Mouse (Mus musculus) limb, embryonic 10.5 days (tissue): ENCODE data around the gene Sox13. TPM values are rescaled to one million over a fixed set of nuclear protein-coding genes. Genes with fewer than 3 reads are reported as not detected.

Experiments
- DNase-seq: peaks from one replicate; pipeline ENCODE4 v3.0.0-alpha.2; 2017; ENCODE audit warnings: low spot score
- H3K27ac ChIP-seq: fragments of 300-500 bp; sonication (generic); 2 replicates; pipeline ENCODE4 v1.5.1; 2016; ENCODE audit warnings: mild to moderate bottlenecking
- H3K27me3 ChIP-seq: fragments of 300-500 bp; sonication (generic); 2 replicates; pipeline ENCODE4 v1.6.1; 2016; ENCODE audit warnings: low read depth, mild to moderate bottlenecking; ENCODE audit not compliant: poor library complexity, severe bottlenecking
- H3K36me3 ChIP-seq: fragments of 300-500 bp; sonication (generic); 2 replicates; pipeline ENCODE4 v1.6.1; 2016; ENCODE audit warnings: mild to moderate bottlenecking, moderate library complexity
- H3K4me1 ChIP-seq: fragments of 300-500 bp; sonication (generic); 2 replicates; pipeline ENCODE4 v1.6.1; 2016
- H3K4me3 ChIP-seq: fragments of 300-500 bp; sonication (generic); 2 replicates; pipeline ENCODE4 v1.5.1; 2016; ENCODE audit warnings: mild to moderate bottlenecking, moderate library complexity
- H3K9me3 ChIP-seq: fragments of 300-500 bp; sonication (generic); replicated peaks from 2 replicates; pipeline ENCODE4 v1.6.1; 2016; ENCODE audit warnings: mild to moderate bottlenecking
- WGBS: fragments of 180-500 bp; shearing (Covaris S2); methylation state at CpG from one replicate; pipeline ENCODE4 v1.1.7; 2016; 5-methylcytosine and 5-hydroxymethylcytosine counted together
- polyA plus RNA-seq: library from polyadenylated mRNA; unstranded; fragments of >200 nt; fragmentation: Nextera tagmentation; extraction: Ambion mirVana; gene quantifications from 2 replicates; pipeline ENCODE4 v1.2.1, GENCODE M21; 2016

Sox13 gene
- polyA plus RNA-seq, 1 experiment from 2014 or later: 10.3 TPM

DNA sequence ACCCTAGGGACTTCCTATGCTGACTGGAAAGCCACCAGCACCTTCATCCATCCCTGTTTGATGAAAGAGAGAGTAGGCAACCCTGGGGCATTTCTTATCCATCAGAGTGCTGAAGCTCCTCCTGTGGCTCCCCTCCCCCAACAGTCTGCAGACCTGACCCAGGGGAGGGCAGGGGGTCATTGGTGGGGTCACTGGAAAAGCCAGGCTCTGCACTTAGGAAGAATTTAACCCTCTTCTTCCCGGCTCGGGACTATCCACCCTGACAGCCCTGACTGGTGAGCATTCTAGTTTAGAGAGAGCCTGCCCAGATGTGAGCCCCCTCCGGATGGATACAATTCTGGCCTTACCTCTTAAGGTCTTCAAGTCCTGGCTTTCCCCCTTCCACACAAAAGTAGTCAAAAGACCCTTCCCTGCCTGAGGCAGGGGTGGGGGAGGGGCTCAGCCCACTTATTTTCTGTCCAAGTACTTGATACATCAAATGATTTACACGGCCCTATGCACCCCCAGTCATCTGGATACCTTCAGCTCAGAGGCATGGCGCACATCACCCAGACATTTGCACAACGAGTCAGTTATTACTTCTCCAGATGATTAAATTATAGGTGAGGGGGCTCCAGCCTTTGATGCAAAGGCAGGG lies 15.2 kb downstream of the Sox13 start:
- DNase-seq: peak; percentile 68
- H3K4me1 ChIP-seq: peaks cover 74% of the 10 kb centered on the region
- peak overlapping the region; percentile 83 for H3K27ac ChIP-seq
- H3K36me3 ChIP-seq: peaks cover 4% of the 10 kb centered on the region; the same call in 1 of the 2 replicates
- H3K27me3 ChIP-seq: no peaks in the 10 kb centered on the region
- 3% methylated on average over 6 of the region's 6 CpGs for WGBS
- H3K9me3 ChIP-seq: no peaks in the 10 kb centered on the region
- peak overlapping the region; percentile 33 for H3K4me3 ChIP-seq

DNA sequence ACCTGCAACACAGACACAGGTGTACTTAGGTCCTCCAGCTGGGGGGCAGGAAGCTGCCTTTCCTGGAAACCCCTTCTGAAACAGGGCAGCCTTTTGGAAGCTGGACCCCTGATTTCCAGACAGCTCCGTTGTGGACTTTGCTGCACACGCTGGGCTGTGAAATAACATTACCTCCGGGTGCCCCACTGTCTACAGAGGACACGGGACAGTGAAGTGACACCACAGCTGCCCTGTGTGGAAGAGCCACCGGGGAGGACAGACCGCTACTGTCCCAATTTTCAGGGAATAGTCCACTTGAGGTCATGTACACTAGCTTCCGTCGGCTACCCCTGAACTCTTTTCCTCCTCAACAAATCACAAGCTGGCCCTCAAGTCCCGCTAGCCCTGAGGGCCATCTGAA lies 15.9 kb downstream of the Sox13 start:
- Histone ChIP-seq H3K4me1 (peaks cover 67% of the 10 kb centered on the region), H3K9me3 (no peaks in the 10 kb centered on the region), H3K36me3 (peaks cover 4% of the 10 kb centered on the region; the same call in 1 of the 2 replicates), H3K27ac (peak overlapping the region; percentile 83), H3K27me3 (no peaks in the 10 kb centered on the region), H3K4me3 (peak overlapping the region; percentile 33; the same call in 1 of the 2 replicates)
- no peak for DNase-seq
- whole genome bisulfite sequencing: 21% methylated on average over 9 of the region's 9 CpGs

DNA sequence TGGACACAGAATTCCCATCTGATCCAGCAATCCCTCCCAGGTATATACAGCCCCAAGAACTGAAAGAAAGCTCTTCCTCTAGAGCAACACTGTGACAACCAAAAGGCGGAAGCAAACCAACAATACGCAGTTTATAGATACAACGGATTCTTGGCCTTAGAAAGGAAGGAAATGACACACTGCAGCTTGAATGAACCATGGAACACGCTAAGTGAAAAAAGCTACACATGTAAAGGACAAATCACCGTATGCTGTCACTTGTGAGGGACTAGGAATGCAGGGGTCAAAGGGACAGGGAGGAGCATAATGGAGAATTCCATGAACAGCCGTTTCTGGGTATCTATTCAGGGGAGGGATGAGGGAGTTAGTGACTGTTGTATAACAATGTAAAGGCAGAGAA lies 16.7 kb downstream of the Sox13 start:
- H3K27ac ChIP-seq: peak overlapping the region; percentile 83
- DNase-seq: no peak

DNA sequence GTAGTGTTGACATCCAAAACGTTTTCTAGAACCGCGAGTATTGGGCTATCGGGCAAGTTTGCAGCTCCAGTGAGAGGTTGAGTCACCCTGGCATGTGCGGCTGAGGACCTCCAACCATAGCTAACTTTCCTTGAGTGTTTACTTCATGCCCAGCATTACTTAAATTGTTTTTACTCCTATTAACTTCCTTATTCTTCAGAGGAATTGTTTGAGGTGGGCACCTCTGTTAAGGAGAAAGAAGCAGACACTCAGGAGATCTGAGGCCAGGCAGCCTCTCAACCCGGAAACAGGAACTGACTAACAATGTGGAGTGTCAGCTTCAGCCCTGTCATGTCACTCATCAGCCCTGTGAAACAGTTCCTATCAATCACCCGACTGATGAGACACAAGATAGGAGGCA lies 17.6 kb downstream of the Sox13 start:
- 82% methylated on average over 7 of the region's 7 CpGs for WGBS
- Histone ChIP-seq H3K4me1 (peaks cover 50% of the 10 kb centered on the region), H3K27ac (peak overlapping the region; percentile 44; the same call in 1 of the 2 replicates)

More for the DNA sequence above, 16.7 kb downstream of the Sox13 start:
- no peak overlapping the region for H3K4me3 ChIP-seq
- 57% methylated on average over 6 of the region's 6 CpGs for WGBS
- H3K4me1 ChIP-seq: peaks cover 58% of the 10 kb centered on the region
- no peaks in the 10 kb centered on the region for H3K27me3 ChIP-seq
- H3K9me3 ChIP-seq: no peaks in the 10 kb centered on the region
- peaks cover 4% of the 10 kb centered on the region; the same call in 1 of the 2 replicates for H3K36me3 ChIP-seq

DNA sequence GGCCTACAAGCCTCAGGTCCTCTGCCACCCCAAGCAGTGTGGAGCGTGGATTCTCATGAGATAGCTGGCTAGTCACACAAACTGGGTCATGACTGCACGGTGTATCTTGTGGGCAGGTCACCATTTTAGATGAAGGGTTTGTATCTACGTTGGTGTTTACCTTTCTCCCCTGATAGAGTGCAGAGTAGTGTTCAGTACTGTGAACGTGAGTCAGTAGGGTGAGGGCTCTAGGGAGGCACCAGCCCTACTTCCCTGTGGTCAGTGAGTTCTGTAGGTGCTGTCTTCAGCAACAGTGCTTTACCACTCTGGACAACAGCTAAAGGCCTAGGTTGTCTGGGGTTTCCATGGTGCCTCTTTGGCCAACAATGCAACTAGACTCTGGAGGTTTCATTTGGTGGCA lies 20.2 kb downstream of the Sox13 start:
- Histone ChIP-seq H3K27ac (no peak overlapping the region), H3K4me3 (no peak overlapping the region), H3K9me3 (no peaks in the 10 kb centered on the region), H3K36me3 (peaks cover 4% of the 10 kb centered on the region; the same call in 1 of the 2 replicates), H3K4me1 (peaks cover 43% of the 10 kb centered on the region), H3K27me3 (no peaks in the 10 kb centered on the region)
- 92% methylated on average over 4 of the region's 4 CpGs for WGBS
- no peak for DNase-seq

More for the DNA sequence above, 17.6 kb downstream of the Sox13 start:
- Histone ChIP-seq H3K36me3 (peaks cover 4% of the 10 kb centered on the region; the same call in 1 of the 2 replicates), H3K27me3 (no peaks in the 10 kb centered on the region), H3K4me3 (no peak overlapping the region), H3K9me3 (no peaks in the 10 kb centered on the region)
- no peak for DNase-seq

DNA sequence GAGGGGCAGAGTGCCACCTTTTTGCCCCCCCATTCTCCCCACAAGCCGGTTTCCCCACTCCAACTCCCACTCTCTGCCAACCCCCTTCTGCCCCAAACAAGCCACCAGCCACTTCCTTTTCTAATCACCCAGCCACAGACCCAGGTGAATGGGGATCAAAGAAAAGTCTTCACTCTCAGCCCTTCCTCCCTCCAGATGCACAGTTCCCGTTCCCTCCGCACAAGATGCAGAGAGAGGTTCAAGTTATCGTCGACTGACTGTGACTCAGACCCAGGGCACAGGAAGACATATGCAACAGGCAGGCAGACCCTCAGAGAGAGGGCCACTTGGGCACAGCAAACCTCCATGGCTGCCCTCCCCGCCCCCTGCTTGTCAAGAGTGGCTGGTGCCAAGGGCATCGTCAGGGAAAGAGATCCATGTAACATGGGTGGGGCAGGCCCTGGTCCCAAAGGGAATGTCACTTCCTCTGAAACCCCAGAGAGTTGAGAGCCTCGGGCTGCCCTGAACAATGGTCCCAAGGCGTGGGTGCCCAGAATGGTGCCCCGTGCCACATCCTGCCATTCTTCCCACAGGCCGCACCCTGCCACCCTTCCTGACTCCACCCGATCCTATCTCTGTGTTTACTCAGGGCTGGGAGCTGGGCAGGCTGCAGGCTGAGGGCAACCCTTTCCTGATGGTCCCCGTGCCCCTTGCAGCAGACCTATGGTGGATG lies 24.0 kb downstream of the Sox13 start:
- no peak overlapping the region for H3K4me3 ChIP-seq
- WGBS: 78% methylated on average over 13 of the region's 13 CpGs
- no peaks in the 10 kb centered on the region for H3K36me3 ChIP-seq
- no peaks in the 10 kb centered on the region for H3K27me3 ChIP-seq
- no peak for DNase-seq
- H3K4me1 ChIP-seq: peaks cover 40% of the 10 kb centered on the region
- H3K27ac ChIP-seq: 0 out of 2 replicates have a peak overlapping the region, but pooled peaks have one; percentile 22
- no peaks in the 10 kb centered on the region for H3K9me3 ChIP-seq

DNA sequence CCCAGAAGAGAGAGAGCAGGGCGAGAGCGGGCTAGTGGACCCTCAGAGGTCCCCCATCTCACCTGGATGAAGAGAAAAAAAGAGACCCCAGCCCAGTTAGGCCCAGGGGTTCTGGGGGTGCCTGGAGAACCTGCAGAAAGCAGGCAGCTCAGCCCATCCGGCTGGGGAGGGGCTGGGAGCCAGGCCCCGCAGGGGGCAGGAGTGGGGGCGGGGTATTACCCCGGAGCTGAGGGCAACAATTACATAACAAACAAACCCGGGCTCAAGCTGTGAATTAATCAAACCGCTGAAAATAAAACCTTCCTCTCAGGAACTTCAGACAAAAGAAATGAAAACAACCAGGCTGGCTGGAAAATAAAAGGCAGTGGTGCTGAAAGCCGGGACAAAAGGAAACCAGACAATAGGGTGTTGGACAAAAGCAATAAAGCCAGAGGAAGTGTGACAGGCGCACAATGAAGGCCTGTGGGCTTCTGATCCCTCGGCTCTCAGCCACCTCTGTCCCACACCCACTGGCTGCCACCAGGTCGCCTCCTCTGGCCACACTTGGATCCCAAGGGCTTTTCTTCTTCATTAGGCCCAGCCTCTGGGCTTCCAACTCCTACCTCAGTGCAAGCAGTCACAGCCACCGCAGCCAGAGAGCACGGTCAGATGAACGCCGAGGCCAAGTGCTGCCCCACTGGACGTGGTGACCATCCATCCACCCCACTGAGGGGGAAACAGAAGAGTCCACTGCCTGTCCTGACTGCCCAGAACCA lies 26.5 kb downstream of the Sox13 start:
- H3K27me3 ChIP-seq: no peaks in the 10 kb centered on the region
- H3K4me1 ChIP-seq: peaks cover 41% of the 10 kb centered on the region
- peak overlapping the region; percentile 7; the same call in 1 of the 2 replicates for H3K4me3 ChIP-seq

DNA sequence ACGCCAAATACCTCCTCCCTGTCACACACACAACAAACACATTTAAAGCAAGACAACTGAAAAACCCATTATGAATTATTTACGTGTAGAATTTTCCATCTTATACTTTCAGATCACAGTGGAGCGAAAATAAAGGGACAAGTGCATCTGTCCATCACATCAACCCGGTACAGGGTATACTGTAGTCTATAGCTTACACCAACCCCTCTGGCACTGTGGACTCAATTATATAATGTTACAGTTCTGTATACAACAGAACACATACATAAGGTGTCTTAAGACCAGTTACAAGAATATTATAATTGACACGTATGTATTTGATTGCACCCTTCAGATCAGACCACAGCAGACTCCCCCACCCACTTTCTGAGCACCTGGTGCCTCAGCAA lies 27.1 kb downstream of the Sox13 start:
- peak overlapping the region; percentile 89 for H3K27ac ChIP-seq
- no peak overlapping the region for H3K4me3 ChIP-seq
- peaks cover 41% of the 10 kb centered on the region for H3K4me1 ChIP-seq
- peaks cover 12% of the 10 kb centered on the region for H3K36me3 ChIP-seq
- DNase-seq: no peak
- no peaks in the 10 kb centered on the region for H3K9me3 ChIP-seq
- H3K27me3 ChIP-seq: no peaks in the 10 kb centered on the region
- 73% methylated on average over 5 of the region's 5 CpGs for WGBS

More for the DNA sequence above, 26.5 kb downstream of the Sox13 start:
- Histone ChIP-seq H3K27ac (peak overlapping the region; percentile 89), H3K9me3 (no peaks in the 10 kb centered on the region), H3K36me3 (peaks cover 6% of the 10 kb centered on the region)
- no peak for DNase-seq
- WGBS: 11% methylated on average over 17 of the region's 17 CpGs

DNA sequence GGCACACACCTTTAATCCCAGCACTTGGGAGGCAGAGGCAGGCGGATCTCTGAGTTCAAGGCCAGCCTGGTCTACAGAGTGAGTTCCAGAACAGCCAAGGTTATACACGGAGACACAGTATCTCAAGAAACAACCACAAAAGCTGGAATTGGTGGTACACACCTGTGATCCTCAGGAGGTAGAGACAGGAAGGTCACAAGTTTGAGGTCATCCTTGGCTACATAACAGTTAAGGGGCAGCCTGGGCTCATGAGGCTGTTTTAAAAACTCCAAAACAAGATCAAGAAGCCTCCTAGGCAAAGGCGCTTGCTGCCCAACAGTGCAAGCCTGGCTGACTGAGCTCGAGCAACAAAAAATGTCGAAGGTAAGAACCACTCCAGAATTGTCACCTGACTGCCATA lies 27.5 kb downstream of the Sox13 start:
- no peaks in the 10 kb centered on the region for H3K27me3 ChIP-seq
- WGBS: 96% methylated on average over 5 of the region's 5 CpGs
- no peak overlapping the region for H3K4me3 ChIP-seq
- H3K4me1 ChIP-seq: peaks cover 41% of the 10 kb centered on the region
- peaks cover 16% of the 10 kb centered on the region for H3K36me3 ChIP-seq
- H3K9me3 ChIP-seq: no peaks in the 10 kb centered on the region
- DNase-seq: no peak
- 0 out of 2 replicates have a peak overlapping the region, but pooled peaks have one; percentile 89 for H3K27ac ChIP-seq

DNA sequence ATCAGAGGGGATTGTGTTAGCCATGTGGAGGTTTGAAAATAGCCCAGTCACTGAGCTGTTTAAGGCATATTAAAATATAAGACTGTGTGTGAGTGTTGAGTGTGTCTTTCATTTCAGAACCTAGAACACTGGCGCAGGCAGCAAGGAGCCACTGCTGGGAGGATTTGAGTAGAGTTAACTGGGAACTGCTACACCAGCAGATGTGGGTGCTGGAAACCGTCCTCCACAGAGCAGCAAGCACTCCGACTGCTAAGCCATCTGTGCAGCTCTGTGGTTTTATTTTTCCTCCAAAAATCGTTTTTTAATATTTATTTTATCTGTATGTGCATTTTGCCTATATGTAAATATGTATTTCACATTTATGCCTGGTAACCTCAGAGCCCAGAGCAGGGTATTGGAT lies 29.5 kb downstream of the Sox13 start:
- DNase-seq: no peak
- Histone ChIP-seq H3K9me3 (no peaks in the 10 kb centered on the region), H3K36me3 (peaks cover 36% of the 10 kb centered on the region), H3K4me3 (no peak overlapping the region), H3K4me1 (peaks cover 30% of the 10 kb centered on the region), H3K27me3 (no peaks in the 10 kb centered on the region), H3K27ac (no peak overlapping the region)
- WGBS: 78% methylated on average over 4 of the region's 4 CpGs

DNA sequence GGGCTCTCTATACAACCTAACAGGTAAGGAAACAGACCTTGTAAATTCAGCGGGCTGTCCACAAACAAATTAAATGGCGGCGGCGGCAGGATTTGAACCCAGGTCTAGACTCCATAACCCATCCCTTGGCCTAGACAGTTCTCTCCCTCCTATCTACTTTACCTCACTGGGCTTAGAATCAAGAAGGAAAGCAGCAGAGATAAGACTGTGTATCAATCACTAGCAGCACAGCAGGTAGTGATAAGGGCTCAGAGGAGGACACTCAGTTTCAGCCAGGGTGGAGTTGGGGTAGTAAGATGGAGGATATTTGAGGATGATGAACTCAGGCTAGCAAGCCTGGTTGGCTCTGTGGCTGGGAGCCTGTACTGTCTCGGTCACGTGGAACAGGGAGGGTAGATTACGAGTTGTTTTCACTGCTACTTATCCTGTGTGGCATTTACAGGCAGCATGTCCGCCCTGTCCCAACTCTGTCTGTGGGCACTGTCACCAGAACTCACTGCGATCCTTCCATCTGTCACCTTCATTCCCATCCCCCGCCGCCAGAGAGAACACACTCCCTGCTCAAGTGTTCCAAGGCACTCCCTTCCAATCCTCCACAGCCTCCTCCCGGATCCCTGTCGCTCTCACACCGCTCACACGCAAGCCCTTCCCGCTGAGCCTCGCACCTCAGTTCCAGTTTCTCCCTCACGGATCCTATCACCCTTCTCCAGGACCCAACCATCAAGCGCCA lies 36.5 kb downstream of the Sox13 start:
- Histone ChIP-seq H3K4me3 (no peak overlapping the region), H3K36me3 (peaks cover 86% of the 10 kb centered on the region), H3K9me3 (no peaks in the 10 kb centered on the region), H3K27me3 (no peaks in the 10 kb centered on the region), H3K27ac (no peak overlapping the region), H3K4me1 (peaks cover 24% of the 10 kb centered on the region)
- WGBS: 64% methylated on average over 19 of the region's 19 CpGs
- no peak for DNase-seq

DNA sequence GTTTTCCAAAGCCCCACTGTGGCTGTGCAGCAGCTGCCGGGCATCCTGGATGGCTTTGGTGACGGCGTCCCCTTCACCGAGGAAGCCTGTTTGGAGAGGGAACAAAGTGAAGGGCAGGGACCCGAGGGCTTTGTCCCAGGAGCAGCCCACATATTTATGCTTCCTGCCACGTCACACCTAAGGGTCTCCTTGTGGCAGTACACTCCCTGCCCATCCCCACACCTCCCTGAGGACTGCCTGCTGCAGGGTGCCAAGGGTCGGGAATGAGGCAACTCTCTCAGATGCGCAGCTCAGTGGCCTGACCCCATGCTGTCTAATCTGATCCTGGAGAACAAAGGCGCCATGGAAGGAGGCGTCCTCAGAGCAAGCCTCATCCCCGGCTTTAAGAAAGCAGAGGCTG lies 38.0 kb downstream of the Sox13 start:
- 76% methylated on average over 11 of the region's 11 CpGs for WGBS
- H3K4me1 ChIP-seq: peaks cover 31% of the 10 kb centered on the region
- no peaks in the 10 kb centered on the region for H3K9me3 ChIP-seq
- H3K27me3 ChIP-seq: no peaks in the 10 kb centered on the region
- H3K4me3 ChIP-seq: no peak overlapping the region
- H3K36me3 ChIP-seq: peaks cover 72% of the 10 kb centered on the region
- DNase-seq: no peak
- peak overlapping the region; percentile 79 for H3K27ac ChIP-seq
